Mouse (Mus musculus): ENCODE data around the gene Phgr1. TPM values are rescaled to one million over a fixed set of nuclear protein-coding genes. Genes with fewer than 3 reads are reported as not detected.

Gene Phgr1
- polyA plus RNA-seq, 1 experiment from 2014 or later, result not detected

GRCm38 (mm10) chr2:118741183-118741582 lies 31.4 kb upstream of the Phgr1 start:
- H3K4me3 ChIP-seq, result no peak overlapping the region
- 70% methylated on average over 9 of the region's 9 CpGs for WGBS
- H3K9ac ChIP-seq (replicated peaks), result no peak overlapping the region
- no peaks in the 10 kb centered on the region for H3K27me3 ChIP-seq
- no peak for ATAC-seq (replicated peaks)
- H3K36me3 ChIP-seq, result no peaks in the 10 kb centered on the region
- peaks cover 14% of the 10 kb centered on the region for H3K4me1 ChIP-seq
- no peaks in the 10 kb centered on the region for H3K9me3 ChIP-seq
- H3K4me2 ChIP-seq (replicated peaks), result no peak overlapping the region
- no peak overlapping the region for H3K27ac ChIP-seq (replicated peaks)

GRCm38 (mm10) chr2:118743261-118743943 lies 29.2 kb upstream of the Phgr1 start:
- H3K4me3 ChIP-seq, result no peak overlapping the region
- ATAC-seq (replicated peaks), result no peak
- 23% methylated on average over 8 of the region's 8 CpGs for WGBS

GRCm38 (mm10) chr2:118744621-118745020 lies 27.9 kb upstream of the Phgr1 start:
- H3K4me2 ChIP-seq (replicated peaks), result peak overlapping the region; percentile 84
- H3K27ac ChIP-seq (replicated peaks), result no peak overlapping the region
- H3K9me3 ChIP-seq, result no peaks in the 10 kb centered on the region
- no peak for ATAC-seq (replicated peaks)
- peak overlapping the region; percentile 94; the same call in 1 of the 2 replicates for H3K9ac ChIP-seq (replicated peaks)
- no peaks in the 10 kb centered on the region for H3K27me3 ChIP-seq
- H3K4me1 ChIP-seq, result peaks cover 45% of the 10 kb centered on the region
- no peaks in the 10 kb centered on the region for H3K36me3 ChIP-seq
- WGBS, result 6% methylated on average over 7 of the region's 7 CpGs
- peak overlapping the region; percentile 96; the same call in 1 of the 2 replicates for H3K4me3 ChIP-seq

More at GRCm38 (mm10) chr2:118743261-118743943, 29.2 kb upstream of the Phgr1 start:
- H3K9ac ChIP-seq (replicated peaks), result no peak overlapping the region
- H3K27ac ChIP-seq (replicated peaks), result peak overlapping the region; percentile 29; the same call in 1 of the 2 replicates
- no peaks in the 10 kb centered on the region for H3K36me3 ChIP-seq
- peaks cover 34% of the 10 kb centered on the region for H3K4me1 ChIP-seq
- H3K4me2 ChIP-seq (replicated peaks), result no peak overlapping the region
- H3K27me3 ChIP-seq, result no peaks in the 10 kb centered on the region
- H3K9me3 ChIP-seq, result no peaks in the 10 kb centered on the region

GRCm38 (mm10) chr2:118745232-118745884 lies 27.2 kb upstream of the Phgr1 start, which contains the start of gene Inafm2:
Gene Inafm2 (plus strand): TSS chr2:118745758.
- Histone ChIP-seq H3K4me1 (peaks cover 52% of the 10 kb centered on the region), H3K9me3 (no peaks in the 10 kb centered on the region), H3K36me3 (no peaks in the 10 kb centered on the region), H3K4me3 (peak within 1 kb of the TSS; percentile 96), H3K4me2 (replicated peaks) (peak within 1 kb of the TSS; percentile 84), H3K27me3 (no peaks in the 10 kb centered on the region), H3K9ac (replicated peaks) (peak within 1 kb of the TSS; percentile 94), H3K27ac (replicated peaks) (peak within 1 kb of the TSS; percentile 54)
- WGBS, result 1% methylated on average over 55 of the region's 57 CpGs
- ATAC-seq (replicated peaks), result peak; percentile 94

- Histone ChIP-seq H3K4me2 (replicated peaks) (peak overlapping the region; percentile 84), H3K4me3 (peak overlapping the region; percentile 96), H3K27ac (replicated peaks) (peak overlapping the region; percentile 54), H3K27me3 (no peaks in the 10 kb centered on the region), H3K36me3 (no peaks in the 10 kb centered on the region), H3K9ac (replicated peaks) (peak overlapping the region; percentile 94), H3K9me3 (no peaks in the 10 kb centered on the region), H3K4me1 (peaks cover 54% of the 10 kb centered on the region)
- WGBS, result under 1% methylated on average over 96 of the region's 113 CpGs
- peak; percentile 15 for ATAC-seq (replicated peaks)
Observed at GRCm38 (mm10) chr2:118745915-118746901, 26.4 kb upstream of the Phgr1 start.

GRCm38 (mm10) chr2:118747301-118747960 lies 25.1 kb upstream of the Phgr1 start:
- Histone ChIP-seq H3K27ac (replicated peaks) (no peak overlapping the region), H3K9me3 (no peaks in the 10 kb centered on the region), H3K27me3 (no peaks in the 10 kb centered on the region), H3K4me2 (replicated peaks) (peak overlapping the region; percentile 84), H3K4me3 (peak overlapping the region; percentile 96), H3K36me3 (no peaks in the 10 kb centered on the region), H3K9ac (replicated peaks) (peak overlapping the region; percentile 94), H3K4me1 (peaks cover 55% of the 10 kb centered on the region)
- 28% methylated on average over 10 of the region's 10 CpGs for WGBS
- ATAC-seq (replicated peaks), result no peak

- Histone ChIP-seq H3K27ac (replicated peaks) (no peak overlapping the region), H3K9ac (replicated peaks) (no peak overlapping the region), H3K4me3 (no peak overlapping the region)
Observed at GRCm38 (mm10) chr2:118749341-118749884, 23.2 kb upstream of the Phgr1 start.

GRCm38 (mm10) chr2:118750476-118750875 lies 22.1 kb upstream of the Phgr1 start:
- no peak for ATAC-seq (replicated peaks)
- Histone ChIP-seq H3K9ac (replicated peaks) (no peak overlapping the region), H3K27ac (replicated peaks) (no peak overlapping the region), H3K4me2 (replicated peaks) (no peak overlapping the region), H3K4me3 (no peak overlapping the region), H3K4me1 (peaks cover 43% of the 10 kb centered on the region), H3K36me3 (no peaks in the 10 kb centered on the region), H3K9me3 (no peaks in the 10 kb centered on the region), H3K27me3 (no peaks in the 10 kb centered on the region)
- 76% methylated on average over 8 of the region's 8 CpGs for WGBS

More at GRCm38 (mm10) chr2:118749341-118749884, 23.2 kb upstream of the Phgr1 start:
- peaks cover 52% of the 10 kb centered on the region for H3K4me1 ChIP-seq
- H3K4me2 ChIP-seq (replicated peaks), result 0 out of 2 replicates have a peak overlapping the region, but pooled peaks have one; percentile 4
- no peak for ATAC-seq (replicated peaks)
- H3K9me3 ChIP-seq, result no peaks in the 10 kb centered on the region
- H3K36me3 ChIP-seq, result no peaks in the 10 kb centered on the region
- no peaks in the 10 kb centered on the region for H3K27me3 ChIP-seq
- WGBS, result 14% methylated on average over 10 of the region's 10 CpGs

- H3K27me3 ChIP-seq, result no peaks in the 10 kb centered on the region
- H3K27ac ChIP-seq (replicated peaks), result no peak overlapping the region
- H3K4me2 ChIP-seq (replicated peaks), result no peak overlapping the region
- 62% methylated on average over 16 of the region's 16 CpGs for WGBS
- H3K4me1 ChIP-seq, result peaks cover 36% of the 10 kb centered on the region
- ATAC-seq (replicated peaks), result no peak
- no peak overlapping the region for H3K4me3 ChIP-seq
- H3K9me3 ChIP-seq, result no peaks in the 10 kb centered on the region
- no peak overlapping the region for H3K9ac ChIP-seq (replicated peaks)
- H3K36me3 ChIP-seq, result no peaks in the 10 kb centered on the region
Observed at GRCm38 (mm10) chr2:118751896-118752791, 20.4 kb upstream of the Phgr1 start.

GRCm38 (mm10) chr2:118752792-118753108 lies 19.8 kb upstream of the Phgr1 start:
- ATAC-seq (replicated peaks), result no peak
- no peaks in the 10 kb centered on the region for H3K36me3 ChIP-seq
- 85% methylated on average over 4 of the region's 4 CpGs for WGBS
- H3K9me3 ChIP-seq, result no peaks in the 10 kb centered on the region
- no peak overlapping the region for H3K27ac ChIP-seq (replicated peaks)
- no peak overlapping the region for H3K4me2 ChIP-seq (replicated peaks)
- H3K9ac ChIP-seq (replicated peaks), result no peak overlapping the region
- H3K4me3 ChIP-seq, result no peak overlapping the region
- peaks cover 30% of the 10 kb centered on the region for H3K4me1 ChIP-seq
- H3K27me3 ChIP-seq, result no peaks in the 10 kb centered on the region
